Mouse (Mus musculus) limb, embryonic 11.5 days (tissue): Measurements from ENCODE around the gene Hoxb3. TPM values are rescaled to one million over a fixed set of nuclear protein-coding genes. Genes with fewer than 3 reads are reported as not detected.

Source experiments
- ATAC-seq: fragments of 200-750 bp; cut with Nextera tagmentation; 2 replicates; pipeline ENCODE4 v1.8.0; 2017; ENCODE audit warnings: low read depth; ENCODE audit not compliant: insufficient number of reproducible peaks, low FRiP score, low TSS enrichment
- DNase-seq: peaks from one replicate; pipeline ENCODE4 v3.0.0-alpha.2; 2015; ENCODE audit warnings: low spot score
- H3K27ac ChIP-seq: fragments of 300-500 bp; sonication (generic); replicated peaks from 2 replicates; pipeline ENCODE4 v1.5.1; 2014; ENCODE audit warnings: low read depth, mild to moderate bottlenecking, low read length
- H3K27me3 ChIP-seq: fragments of 300-500 bp; sonication (generic); 2 replicates; pipeline ENCODE4 v1.6.1; 2014; ENCODE audit warnings: mild to moderate bottlenecking, low read length, mixed read lengths; ENCODE audit not compliant: control insufficient read depth, insufficient read depth
- H3K36me3 ChIP-seq: fragments of 300-500 bp; sonication (generic); 2 replicates; pipeline ENCODE4 v1.6.1; 2014; ENCODE audit warnings: mild to moderate bottlenecking, low read length, moderate library complexity, mixed read lengths; ENCODE audit not compliant: control insufficient read depth, insufficient read depth
- H3K4me1 ChIP-seq: fragments of 300-500 bp; sonication (generic); 2 replicates; pipeline ENCODE4 v1.6.1; 2014; ENCODE audit warnings: low read length, mixed read lengths; ENCODE audit not compliant: control insufficient read depth, insufficient read depth
- H3K4me2 ChIP-seq: fragments of 300-500 bp; sonication (generic); 2 replicates; pipeline ENCODE4 v1.6.1; 2014; ENCODE audit warnings: low read depth, mild to moderate bottlenecking, moderate library complexity; ENCODE audit not compliant: severe bottlenecking
- H3K4me3 ChIP-seq: fragments of 300-500 bp; sonication (generic); 2 replicates; pipeline ENCODE4 v1.5.1; 2014; ENCODE audit warnings: low read depth, low read length
- H3K9ac ChIP-seq: fragments of 300-500 bp; sonication (generic); 2 replicates; pipeline ENCODE4 v1.6.1; 2014; ENCODE audit warnings: mild to moderate bottlenecking, low read length
- H3K9me3 ChIP-seq: fragments of 300-500 bp; sonication (generic); 2 replicates; pipeline ENCODE4 v1.6.1; 2016; ENCODE audit warnings: low read length; ENCODE audit not compliant: control insufficient read depth
- WGBS: fragments of 180-500 bp; shearing (Covaris S2); extraction: QIAGEN DNeasy Blood & Tissue Kit; methylation state at CpG from one replicate; pipeline ENCODE4 v1.1.7; 2014; 5-methylcytosine and 5-hydroxymethylcytosine counted together
- polyA plus RNA-seq: library from polyadenylated mRNA; unstranded; fragments of >200 nt; fragmentation: Nextera tagmentation; extraction: Ambion mirVana; gene quantifications from 2 replicates; pipeline ENCODE4 v1.2.1, GENCODE M21; 2014

Hoxb3 gene
- polyA plus RNA-seq, 1 experiment from 2014 or later, result 0.68 TPM

DNA sequence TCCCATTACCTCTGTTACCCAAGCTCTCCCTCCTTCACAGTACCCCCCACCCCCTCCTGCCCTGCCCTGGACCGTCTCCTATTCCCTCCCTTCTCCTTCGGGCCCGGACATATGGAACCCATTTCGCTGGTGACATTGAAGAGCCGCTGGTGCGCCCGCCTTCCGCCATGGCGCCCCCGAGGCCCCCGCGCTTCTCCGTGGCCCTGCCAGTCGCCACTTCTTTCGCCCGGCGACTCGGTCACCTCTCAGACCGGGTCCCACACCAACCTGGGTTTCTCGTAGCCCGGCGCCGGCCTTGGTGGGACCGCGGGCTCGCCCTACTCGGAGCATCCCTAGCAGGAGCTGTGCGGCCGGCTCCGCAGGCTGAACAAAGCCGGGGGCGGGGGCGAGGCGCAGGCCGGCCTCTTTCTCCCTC is 9.5 kb downstream of the Hoxb3 start:
- H3K36me3 ChIP-seq, result no peaks in the 10 kb centered on the region
- under 1% methylated on average over 33 of the region's 35 CpGs for WGBS
- peak overlapping the region; percentile 71 for H3K9ac ChIP-seq
- peak overlapping the region; percentile 37 for H3K4me3 ChIP-seq
- H3K27ac ChIP-seq, result peak overlapping the region; percentile 65
- H3K4me2 ChIP-seq, result peak overlapping the region; percentile 57
- peak; percentile 76 for DNase-seq
- no peaks in the 10 kb centered on the region for H3K9me3 ChIP-seq
- peaks cover 15% of the 10 kb centered on the region for H3K4me1 ChIP-seq
- ATAC-seq, result no peak
- H3K27me3 ChIP-seq, result peaks cover 97% of the 10 kb centered on the region

DNA sequence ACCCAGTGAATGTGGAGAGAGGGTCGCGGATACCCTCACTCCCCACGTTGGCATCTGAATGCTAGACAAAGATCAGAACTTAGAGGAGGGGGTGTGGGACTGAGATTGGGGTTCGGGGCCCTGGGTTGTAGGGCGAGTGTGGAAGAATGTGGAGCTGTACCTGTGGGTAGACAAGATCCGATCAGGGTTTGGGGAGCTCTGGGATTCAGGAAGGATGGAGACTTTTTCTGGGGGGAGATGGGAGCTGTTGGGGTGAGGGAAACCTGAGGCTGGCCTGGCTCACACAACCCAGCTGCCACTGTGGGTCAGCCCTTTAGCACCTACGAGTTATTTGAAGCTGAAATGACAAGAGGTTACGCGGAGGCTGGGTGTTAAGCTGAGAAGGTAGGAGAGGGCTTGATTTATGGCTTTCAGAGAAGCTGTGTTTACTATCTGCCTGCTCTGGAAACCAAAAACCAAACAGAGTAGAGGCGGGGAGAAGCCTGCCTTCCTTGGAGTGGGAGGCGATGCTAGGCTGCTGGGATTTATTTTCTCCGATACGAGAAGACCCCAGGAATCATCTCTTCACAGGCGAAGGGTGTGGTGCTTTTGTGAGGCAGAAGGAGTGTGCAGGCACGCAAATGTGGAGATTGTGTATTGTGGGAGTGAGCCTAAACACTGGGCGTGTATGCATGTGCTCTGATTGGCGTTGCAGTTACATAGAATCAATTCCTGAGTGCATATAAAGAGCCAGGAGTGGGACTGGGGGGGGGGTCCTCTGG is 10.3 kb downstream of the Hoxb3 start:
- Histone ChIP-seq H3K4me3 (peak overlapping the region; percentile 37), H3K9ac (peak overlapping the region; percentile 71), H3K4me1 (peaks cover 15% of the 10 kb centered on the region), H3K9me3 (no peaks in the 10 kb centered on the region), H3K4me2 (peak overlapping the region; percentile 57), H3K27ac (peak overlapping the region; percentile 65), H3K27me3 (peaks cover 97% of the 10 kb centered on the region), H3K36me3 (no peaks in the 10 kb centered on the region)
- DNase-seq, result no peak
- no peak for ATAC-seq
- 4% methylated on average over 17 of the region's 17 CpGs for WGBS

DNA sequence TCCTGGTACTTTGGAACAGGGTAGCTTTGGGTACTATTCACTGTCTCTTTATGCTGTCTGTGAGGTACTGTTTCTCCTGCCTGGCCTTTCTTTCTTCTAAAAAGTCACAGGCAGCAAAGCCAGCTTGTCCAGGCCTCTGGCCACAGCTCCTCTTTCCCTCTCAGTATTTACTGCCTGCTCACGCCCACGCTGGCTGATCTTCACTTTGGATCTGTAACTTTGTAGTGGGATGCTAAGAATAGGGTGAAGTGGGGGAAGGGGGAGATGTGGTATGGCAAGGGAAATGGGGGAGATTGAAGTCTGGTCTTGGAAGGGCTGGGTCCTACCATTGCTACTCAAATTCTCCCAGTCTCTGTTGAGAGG is 10.9 kb downstream of the Hoxb3 start:
- ATAC-seq (no peak), DNase-seq (no peak)
- Histone ChIP-seq H3K4me2 (peak overlapping the region; percentile 33; the same call in 1 of the 2 replicates), H3K36me3 (no peaks in the 10 kb centered on the region), H3K27ac (0 out of 2 replicates have a peak overlapping the region, but pooled peaks have one; percentile 54), H3K4me1 (peaks cover 15% of the 10 kb centered on the region), H3K27me3 (peaks cover 97% of the 10 kb centered on the region), H3K4me3 (peak overlapping the region; percentile 37; the same call in 1 of the 2 replicates), H3K9ac (no peak overlapping the region), H3K9me3 (no peaks in the 10 kb centered on the region)
- 6% methylated on average over 2 of the region's 2 CpGs for WGBS

DNA sequence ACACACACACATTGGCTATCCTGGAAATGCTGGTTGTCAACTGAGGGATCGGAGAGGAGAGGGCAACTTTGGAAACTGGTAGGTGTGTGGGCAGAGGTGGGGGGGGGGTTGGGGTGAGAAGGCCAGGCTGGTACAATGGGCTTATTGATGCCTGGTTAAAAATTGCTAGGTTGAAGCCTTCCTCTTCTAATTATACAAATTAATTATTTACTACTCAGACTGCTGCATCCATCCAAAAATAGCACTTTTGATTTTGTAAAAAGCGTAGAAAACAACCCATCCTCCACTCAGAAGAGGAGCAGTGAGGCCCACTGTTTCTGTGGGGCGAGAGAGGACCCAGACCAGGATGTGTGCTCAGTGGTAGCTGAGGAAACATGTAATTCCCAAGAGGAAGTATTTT is 11.9 kb downstream of the Hoxb3 start:
- Histone ChIP-seq H3K27ac (no peak overlapping the region), H3K9me3 (no peaks in the 10 kb centered on the region), H3K36me3 (no peaks in the 10 kb centered on the region), H3K4me1 (peaks cover 15% of the 10 kb centered on the region), H3K27me3 (peaks cover 98% of the 10 kb centered on the region), H3K4me2 (no peak overlapping the region), H3K4me3 (no peak overlapping the region), H3K9ac (no peak overlapping the region)
- ATAC-seq (no peak), DNase-seq (no peak)
- 63% methylated on average over 3 of the region's 3 CpGs for WGBS

DNA sequence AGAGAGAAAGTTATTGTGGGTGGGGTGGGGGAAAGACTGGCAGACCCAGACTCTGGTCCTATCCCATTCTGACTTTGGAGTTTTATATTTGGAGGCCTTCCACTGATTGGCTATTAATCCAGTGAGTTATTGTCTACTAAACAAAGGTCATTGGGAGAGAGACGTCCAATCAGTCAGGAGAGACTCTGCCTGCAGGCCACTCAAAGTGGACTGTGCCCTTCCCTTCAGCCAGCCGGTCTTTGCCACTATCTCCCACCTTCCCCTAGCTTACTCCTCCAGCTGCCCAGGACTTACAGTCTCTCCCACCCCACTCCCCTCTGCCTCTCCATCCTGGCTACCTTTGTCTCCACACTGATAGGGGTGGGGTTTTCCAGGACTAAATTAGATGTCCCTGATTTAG is 13.5 kb downstream of the Hoxb3 start:
- Histone ChIP-seq H3K27me3 (peaks cover 95% of the 10 kb centered on the region), H3K4me1 (peaks cover 22% of the 10 kb centered on the region), H3K4me2 (no peak overlapping the region), H3K36me3 (no peaks in the 10 kb centered on the region), H3K4me3 (no peak overlapping the region), H3K27ac (no peak overlapping the region), H3K9ac (no peak overlapping the region), H3K9me3 (no peaks in the 10 kb centered on the region)
- no peak for ATAC-seq
- 2% methylated on average over 2 of the region's 2 CpGs for WGBS
- no peak for DNase-seq

DNA sequence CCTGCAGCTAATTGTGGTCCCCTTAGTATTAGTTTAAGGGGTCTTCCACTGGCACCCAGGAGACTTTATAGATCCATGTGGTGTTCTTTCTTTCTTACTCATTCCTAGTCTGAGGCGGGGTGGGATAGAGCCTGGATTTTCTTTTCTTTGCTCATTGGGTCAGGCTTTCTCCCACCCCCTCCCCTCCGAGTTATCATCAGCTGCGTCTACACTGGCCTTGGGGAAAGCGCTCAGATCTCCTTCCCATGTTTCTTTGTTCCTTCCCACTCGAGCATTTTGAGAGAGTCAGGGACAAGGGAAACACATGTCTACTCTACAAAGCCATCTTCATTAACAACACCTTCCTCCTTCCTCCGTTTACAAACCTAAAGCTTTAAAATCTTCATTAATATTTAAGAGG is 13.9 kb downstream of the Hoxb3 start:
- DNase-seq (peak; percentile 21), ATAC-seq (no peak)
- Histone ChIP-seq H3K9ac (no peak overlapping the region), H3K4me3 (no peak overlapping the region), H3K27ac (no peak overlapping the region), H3K4me2 (no peak overlapping the region), H3K36me3 (no peaks in the 10 kb centered on the region), H3K4me1 (peaks cover 22% of the 10 kb centered on the region), H3K9me3 (no peaks in the 10 kb centered on the region), H3K27me3 (peaks cover 95% of the 10 kb centered on the region)
- WGBS, result 11% methylated on average over 6 of the region's 6 CpGs

DNA sequence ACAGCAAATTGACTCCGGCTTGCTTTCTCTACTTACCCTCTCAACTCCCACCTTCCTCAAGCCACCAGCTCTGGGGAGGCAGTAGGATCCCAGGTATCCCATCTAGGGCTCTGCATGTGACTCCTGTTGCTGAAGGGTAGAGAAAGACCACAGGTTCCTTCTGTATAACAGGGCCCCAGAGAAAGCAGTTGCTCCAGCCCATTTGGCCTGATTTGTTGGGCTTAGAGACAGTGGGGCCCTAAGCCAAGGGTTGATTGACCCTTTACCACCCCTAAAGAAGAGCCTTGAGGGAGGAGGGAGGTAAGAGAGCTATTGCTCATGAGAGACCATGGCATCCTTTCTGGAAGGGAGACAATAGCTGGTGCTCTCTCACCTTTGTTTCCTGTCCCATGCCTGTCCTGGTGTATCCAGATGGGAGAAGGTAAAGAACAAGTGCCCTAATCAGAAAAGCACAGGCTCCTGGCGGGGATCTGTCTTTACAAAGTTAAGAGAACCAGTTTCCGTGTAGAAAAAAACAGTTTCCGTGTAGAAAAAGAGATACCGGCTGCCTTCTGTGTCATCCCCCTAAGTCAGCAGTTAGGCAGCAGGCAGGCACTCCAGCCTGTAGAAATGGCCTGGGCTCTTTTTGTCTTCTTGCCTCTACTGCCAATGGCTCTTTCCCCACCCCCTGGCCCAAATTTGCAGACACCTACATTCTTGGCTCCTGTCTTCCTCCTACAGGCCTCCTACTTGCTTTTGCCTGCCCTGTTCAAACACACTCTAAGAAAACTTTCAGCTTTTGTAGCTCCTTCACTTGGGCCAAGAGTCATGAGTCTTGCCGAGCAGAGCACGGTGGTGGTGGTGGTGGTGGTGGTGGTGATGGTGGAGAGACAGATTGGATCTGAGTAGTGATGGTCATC is 16.1 kb downstream of the Hoxb3 start:
- Histone ChIP-seq H3K9me3 (no peaks in the 10 kb centered on the region), H3K4me3 (no peak overlapping the region), H3K27ac (no peak overlapping the region), H3K36me3 (no peaks in the 10 kb centered on the region), H3K9ac (no peak overlapping the region), H3K4me2 (no peak overlapping the region), H3K4me1 (peaks cover 15% of the 10 kb centered on the region), H3K27me3 (peaks cover 95% of the 10 kb centered on the region)
- peak; percentile 26 for DNase-seq
- ATAC-seq, result no peak
- WGBS, result 29% methylated on average over 7 of the region's 7 CpGs

DNA sequence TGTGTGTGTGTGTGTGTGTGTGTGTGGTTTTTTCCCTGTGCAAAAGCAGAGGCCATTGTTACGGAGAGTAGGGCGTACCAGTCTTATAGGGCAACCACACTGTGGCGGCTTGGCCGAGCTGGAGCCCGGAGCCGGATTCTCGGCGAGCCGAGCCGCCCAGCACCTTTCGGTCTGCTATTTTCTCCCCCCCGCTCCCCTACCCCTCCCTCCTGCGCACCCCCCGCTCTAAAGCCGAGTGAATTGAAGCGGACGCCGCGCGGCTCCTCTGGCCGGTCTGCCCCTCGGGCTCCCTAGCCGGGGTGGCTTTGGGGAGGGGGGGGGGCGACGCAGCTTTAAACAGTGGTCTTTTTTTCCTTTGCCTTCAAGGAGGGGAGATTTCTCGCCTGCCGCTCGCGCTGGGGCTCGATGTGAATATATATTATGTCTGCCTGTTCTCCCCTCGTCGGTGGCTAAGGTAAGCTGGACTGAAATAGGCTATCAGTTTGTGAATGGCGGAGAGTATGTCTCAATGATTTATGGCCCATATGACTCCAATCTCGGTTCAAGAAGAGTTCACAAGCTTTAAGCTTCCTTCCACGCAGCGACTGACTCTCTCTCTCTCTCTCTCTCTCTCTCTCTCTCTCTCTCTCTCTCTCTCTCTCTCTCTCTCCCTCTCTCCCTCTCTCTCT is 17.7 kb downstream of the Hoxb3 start:
- ATAC-seq, result peak; percentile 55; the same call in 1 of the 2 replicates

More for the DNA sequence above, 17.7 kb downstream of the Hoxb3 start:
- peak overlapping the region; percentile 30; the same call in 1 of the 2 replicates for H3K9ac ChIP-seq
- peaks cover 95% of the 10 kb centered on the region for H3K27me3 ChIP-seq
- H3K9me3 ChIP-seq, result no peaks in the 10 kb centered on the region
- peak overlapping the region; percentile 22 for H3K4me3 ChIP-seq
- H3K36me3 ChIP-seq, result no peaks in the 10 kb centered on the region
- H3K4me1 ChIP-seq, result peaks cover 30% of the 10 kb centered on the region
- peak; percentile 73 for DNase-seq
- H3K4me2 ChIP-seq, result peak overlapping the region; percentile 58
- H3K27ac ChIP-seq, result peak overlapping the region; percentile 59; the same call in 1 of the 2 replicates
- 1% methylated on average over 36 of the region's 36 CpGs for WGBS
